Mouse (Mus musculus): Measurements from ENCODE around the gene Gm20481.
"Not testable (repeated sequence)": the region's sequence is repeated elsewhere in the genome, so short reads cannot be mapped to it uniquely, and the experiment has no call there.

Gm20481 gene

DNA sequence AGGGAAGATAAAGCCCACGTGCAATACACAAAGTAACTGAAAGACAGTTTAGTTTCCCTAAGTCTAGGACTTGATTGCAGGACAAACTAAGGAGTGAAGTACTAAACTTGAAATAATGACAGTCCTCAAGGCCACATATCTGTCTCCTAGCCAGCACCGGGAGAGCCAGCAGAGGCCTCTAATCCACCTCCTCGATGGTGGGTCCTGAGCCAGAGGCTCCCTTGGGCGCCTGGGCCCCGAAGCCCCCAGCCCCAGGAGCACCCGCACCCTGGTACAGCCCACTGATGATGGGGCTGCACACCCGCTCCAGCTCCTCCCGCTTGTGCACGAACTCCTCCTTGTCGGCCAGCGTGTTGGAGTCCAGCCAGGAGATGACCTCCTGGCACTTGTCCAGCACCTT is at the start of gene Gm20481:
Gene Gm20481 (plus strand): TSS at position 91 of the 400 bp plus-strand sequence.
- DNase-seq: not testable (repeated sequence)

DNA sequence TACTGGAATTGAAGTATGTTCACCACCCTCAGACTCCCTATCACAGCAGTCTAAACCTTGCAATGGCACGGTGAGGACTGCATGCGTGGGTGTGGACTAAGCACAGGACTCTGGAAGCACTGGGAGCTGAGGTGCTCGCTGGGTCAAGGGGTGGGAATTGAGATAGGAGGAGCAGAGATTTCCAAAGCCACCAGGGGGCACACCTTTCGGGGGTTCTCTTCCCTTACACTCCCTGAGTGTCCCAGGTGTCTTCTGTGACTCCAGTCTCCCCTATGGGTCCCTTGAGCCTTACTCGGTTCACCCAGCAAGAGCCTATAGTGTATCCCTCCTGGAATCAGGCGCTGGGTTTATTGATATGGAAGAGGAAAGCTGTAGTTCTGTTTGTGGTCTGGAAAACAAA is 46.8 kb upstream of the Gm20481 start:
- no peak for DNase-seq

DNA sequence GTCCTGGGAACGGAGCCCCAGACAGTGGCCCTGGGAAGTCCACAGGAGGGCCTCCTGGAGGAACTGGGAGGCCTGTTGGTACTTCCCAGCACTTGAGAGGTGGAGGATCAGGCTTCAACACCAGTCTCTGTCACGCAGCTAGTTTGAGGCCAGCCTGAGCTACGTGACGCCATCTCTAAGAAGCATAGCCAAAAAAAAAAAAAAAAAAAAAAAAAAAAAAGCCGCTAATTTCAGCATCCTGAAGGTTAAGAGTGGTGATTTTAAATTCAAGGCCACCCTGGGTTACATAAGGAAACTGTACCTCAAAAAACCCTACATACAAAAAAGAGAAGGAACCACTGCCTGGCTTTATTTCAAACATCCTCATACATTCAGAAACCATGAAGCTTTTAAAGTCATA is 45.5 kb upstream of the Gm20481 start:
- no peak for DNase-seq

DNA sequence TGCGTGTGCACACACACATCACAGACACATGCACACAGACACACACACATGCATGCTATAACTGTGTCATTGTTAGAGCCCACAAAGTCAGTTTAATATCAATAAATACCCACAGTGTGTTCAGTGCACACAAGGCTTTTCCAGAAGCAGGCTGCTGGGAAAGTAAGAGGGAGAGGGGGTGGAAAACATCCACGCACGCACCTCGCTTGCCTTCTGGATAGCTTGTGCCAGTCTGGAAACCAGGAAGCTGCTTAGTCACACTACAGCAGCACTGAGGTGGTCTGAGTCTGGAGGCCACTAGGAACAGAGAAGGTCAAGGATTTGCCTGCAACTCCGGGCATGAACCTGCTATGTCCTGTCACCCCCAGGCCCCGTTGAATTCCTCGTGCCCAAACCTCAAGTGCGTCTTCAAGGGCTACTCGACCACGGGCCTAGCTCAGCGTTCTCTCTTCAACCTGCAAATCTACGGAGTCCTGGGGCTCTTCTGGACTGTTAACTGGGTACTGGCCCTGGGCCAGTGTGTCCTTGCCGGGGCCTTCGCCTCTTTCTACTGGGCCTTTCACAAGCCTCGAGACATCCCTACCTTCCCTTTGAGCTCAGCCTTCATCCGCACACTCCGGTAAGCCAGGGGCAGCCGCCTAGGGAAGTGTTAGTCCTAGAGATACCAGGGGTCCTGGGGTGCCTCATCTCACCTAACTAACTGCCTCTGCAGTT is 42.2 kb upstream of the Gm20481 start:
- DNase-seq: no peak

DNA sequence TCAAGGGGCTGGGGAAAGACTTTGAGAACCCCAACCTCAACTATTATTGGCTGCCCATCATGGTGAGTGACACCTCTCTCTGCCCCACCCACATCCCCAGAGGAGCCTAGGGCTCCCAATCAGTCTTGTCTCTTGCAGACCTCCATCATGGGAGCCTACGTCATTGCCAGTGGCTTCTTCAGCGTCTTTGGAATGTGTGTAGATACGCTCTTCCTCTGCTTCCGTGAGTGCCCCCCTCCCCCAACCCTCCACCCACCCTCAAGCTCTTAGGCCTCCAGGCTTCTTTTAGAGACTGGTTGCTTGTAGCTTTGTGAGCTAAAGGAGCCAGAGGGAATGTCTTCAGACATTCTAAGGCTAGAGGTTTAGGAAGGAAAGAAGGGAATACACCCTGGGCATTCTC is 40.9 kb upstream of the Gm20481 start:
- DNase-seq: no peak

DNA sequence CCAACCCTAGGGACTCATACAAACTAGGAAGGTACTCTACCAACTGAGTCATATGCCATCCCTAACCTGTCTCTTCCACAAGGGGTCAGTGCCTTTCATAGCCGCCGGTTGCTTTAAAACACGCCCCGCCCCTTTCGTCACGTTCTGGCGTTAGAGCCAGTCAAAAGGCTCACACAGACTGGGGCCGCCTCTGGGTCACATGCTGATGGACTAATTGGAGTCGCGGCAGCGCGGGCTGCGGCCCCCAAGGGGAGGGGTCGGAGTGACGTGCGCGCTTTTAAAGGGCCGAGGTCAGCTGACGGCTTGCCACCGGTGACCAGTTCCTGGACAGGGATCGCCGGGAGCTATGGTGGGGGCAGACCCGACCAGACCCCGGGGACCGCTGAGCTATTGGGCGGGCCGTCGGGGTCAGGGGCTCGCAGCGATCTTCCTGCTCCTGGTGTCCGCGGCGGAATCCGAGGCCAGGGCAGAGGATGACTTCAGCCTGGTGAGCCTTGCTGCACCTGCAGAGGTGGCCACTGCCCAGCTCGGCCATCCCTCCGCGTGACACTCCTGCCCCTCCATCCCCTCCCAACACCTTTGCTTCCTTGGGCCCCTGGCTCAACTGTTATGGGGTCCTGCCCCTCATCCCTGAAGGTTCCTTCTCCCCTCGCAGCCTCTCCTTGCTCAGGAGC is 38.5 kb upstream of the Gm20481 start, which contains the start of gene Neu1:
Gene Neu1 (plus strand): TSS at position 193 of the 674 bp plus-strand sequence.
- DNase-seq: peak; percentile 100

DNA sequence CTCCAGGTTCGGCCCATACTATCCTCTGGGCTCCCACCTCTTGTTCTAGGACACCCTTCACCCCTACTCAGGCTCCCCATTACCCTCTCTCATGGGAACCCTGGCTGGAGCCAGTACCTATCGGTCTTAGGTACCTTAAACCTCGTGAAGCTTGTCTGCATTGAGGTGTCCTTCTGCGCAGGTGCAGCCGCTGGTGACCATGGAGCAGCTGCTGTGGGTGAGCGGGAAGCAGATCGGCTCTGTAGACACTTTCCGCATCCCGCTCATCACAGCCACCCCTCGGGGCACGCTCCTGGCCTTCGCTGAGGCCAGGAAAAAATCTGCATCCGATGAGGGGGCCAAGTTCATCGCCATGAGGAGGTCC is 38.0 kb upstream of the Gm20481 start:
- peak; percentile 93 for DNase-seq

DNA sequence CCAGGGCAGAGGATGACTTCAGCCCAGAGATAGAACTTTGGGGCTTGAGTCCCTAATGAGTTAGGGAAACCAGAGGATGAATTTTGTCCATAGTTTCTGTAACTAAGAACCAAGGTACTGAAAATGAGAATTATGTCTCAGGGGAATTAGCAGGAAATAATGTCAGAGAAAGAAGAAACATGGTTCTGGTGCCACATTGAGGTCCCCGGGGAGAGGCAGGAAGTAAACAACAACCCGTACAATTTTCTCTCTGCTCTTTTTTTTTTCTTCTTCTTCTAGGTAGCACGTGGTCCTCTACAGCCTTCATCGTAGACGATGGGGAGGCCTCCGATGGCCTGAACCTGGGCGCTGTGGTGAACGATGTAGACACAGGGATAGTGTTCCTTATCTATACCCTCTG is 37.4 kb upstream of the Gm20481 start:
- DNase-seq: no peak

DNA sequence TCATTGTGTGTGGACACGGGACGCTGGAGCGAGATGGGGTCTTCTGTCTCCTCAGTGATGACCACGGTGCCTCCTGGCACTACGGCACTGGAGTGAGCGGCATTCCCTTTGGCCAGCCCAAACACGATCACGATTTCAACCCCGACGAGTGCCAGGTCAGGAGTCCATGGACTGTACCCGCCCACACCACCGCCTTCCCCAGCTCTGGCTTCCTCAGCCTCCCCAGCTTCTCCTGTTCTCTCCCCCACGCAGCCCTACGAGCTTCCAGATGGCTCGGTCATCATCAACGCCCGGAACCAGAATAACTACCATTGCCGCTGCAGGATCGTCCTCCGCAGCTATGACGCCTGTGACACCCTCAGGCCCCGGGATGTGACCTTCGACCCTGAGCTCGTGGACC is 35.7 kb upstream of the Gm20481 start:
- no peak for DNase-seq

DNA sequence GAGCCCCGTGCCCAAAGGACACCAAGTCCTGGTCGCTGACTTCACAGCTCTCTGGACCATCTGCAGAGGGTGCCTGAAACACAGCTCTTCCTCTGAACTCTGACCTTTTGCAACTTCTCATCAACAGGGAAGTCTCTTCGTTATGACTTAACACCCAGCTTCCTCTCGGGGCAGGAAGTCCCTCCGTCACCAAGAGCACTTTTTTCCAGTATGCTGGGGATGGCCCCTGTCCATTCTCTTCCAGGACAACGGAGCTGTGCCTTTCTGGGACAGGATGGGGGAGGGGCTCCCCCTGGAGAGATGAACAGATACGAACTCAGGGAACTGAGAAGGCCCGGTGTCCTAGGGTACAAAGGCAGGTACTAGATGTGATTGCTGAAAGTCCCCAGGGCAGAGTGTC is 34.9 kb upstream of the Gm20481 start:
- DNase-seq: peak; percentile 96

DNA sequence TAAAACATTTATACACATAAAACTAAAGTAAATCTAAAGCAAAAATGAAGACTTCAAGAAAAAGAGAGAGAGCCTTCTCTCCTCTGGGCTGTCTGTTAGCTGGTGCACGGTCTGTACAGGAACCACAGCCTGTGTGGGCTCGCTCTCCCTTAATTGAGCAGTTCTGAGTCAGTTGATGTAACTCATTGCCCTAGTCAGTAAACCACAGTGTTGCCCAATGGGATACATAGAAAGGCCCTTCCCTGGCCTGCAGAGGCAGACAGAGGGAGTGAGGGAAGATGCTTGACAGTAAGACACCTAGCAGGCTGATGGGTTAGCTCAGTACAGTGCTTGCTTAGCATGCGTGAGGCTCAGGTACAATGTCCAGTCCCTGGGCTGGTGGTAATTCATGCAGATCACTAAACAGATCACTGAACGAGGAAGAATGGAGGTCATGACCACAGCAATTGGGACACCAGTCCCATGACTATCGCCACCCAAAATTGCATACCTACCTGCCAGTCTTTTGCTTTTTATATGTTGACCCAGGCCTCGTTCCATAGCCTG is 31.7 kb upstream of the Gm20481 start:
- DNase-seq: no peak

DNA sequence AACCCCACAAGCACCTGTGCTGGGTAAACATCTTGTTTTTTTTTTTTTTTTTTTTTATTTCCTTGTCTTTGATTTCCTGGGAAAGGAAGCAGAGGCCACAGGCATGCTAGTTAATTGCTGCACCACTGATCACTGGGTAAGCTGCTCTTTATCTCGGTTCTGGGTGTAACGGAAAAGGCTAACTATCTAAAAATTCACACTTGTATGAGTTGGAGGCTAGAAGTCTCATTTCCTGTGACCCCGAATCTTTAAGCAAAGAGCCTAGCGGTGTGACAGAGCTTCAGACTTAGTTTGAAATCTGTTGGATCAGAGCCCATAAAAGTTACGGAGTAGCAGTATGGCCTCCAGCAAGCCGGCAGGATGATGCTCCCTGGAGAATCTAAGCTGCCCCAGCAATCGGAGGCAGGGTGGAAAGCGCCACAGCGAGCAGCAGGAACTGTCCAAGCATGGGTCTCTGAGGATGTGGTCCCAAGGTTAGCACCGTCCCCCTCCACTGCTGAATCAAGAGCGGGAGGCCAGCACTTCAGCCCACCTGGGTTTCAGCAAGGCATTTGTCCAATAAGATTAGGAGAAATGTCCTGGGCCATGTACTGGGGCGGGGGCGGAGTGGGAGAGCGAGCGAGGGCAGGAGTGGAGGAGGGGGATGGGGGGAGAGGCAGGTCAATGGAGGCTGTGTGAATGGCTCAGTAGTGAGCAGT is 28.2 kb upstream of the Gm20481 start:
- DNase-seq: peak; percentile 96

DNA sequence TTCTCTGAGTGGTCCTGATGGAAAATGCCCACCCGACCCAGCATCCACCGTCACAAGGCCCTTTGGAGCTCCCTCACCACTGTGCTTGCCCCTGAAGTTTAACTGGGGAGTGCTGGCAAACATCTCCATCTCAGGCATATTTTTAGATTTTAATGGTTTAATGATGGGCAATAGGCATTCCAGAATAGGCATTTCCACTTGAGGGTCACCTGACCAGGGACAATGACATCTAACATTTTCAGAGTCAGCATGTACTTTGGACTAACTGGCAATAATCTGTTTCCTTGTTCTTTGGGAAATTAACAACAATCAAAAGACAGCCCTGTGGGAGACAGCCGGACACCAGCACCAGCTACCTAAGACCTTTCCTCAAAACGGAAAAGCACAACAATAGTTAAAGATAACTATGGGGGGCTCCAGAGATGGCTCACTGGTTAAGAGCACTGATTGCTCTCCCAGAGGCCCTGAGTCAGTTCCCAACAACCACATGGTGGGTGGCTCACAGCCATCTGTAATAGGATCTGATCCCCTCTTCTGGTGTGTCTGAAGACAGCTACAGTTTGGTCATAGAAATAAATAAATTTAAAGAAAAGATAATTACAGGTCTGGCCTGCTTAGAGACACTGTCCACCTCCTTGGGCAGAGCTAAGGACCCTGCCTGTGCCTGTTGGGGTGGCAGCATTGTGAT is 26.4 kb upstream of the Gm20481 start:
- DNase-seq: no peak

DNA sequence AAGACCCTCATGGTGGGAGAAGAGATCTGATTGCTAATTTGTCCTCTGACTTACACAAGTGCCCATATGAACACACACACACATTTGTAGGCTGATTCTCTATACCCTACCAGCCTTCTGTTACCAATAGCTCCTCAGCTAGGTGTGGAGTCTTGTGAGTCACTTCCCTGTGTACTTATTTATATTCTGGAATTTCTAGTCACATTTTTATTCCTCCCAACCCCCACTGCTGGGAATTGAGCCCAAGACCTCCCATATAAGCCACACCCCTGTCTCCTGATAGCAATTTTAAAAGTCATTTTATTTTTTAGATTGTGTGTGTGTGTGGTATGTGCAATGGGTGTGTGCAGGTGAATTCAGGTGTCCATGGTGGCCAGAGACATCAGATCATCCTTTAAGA is 25.4 kb upstream of the Gm20481 start:
- no peak for DNase-seq

DNA sequence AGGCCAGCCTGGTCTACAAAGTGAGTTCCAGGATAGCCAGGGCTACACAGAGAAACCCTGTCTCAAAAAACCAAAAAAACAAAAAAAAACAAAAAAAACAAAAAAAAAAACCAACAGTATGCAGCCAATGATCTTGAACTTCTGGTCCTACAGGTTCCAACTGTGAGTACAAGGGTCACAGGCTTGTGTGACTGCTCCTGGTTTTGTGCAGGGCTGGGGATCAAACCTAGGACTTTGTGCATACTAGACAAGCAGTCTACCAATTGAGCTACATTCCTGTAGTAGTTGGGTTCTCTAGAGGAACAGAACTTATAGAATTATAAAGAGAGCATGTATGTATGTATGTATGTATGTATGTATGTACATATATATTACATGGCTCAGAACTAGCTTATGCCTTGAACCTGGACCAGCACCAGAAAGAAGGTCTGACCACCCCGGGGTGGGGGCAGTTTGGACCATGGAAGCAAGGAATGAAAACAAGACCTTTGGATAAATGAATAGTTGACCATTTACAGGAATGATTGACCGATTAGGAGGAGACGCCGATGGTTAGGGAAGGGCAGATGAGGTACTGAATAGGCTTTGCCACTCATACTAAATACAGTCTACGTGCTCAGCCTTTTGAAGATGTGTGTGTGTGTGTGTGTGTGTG is 23.1 kb upstream of the Gm20481 start:
- DNase-seq: no peak

DNA sequence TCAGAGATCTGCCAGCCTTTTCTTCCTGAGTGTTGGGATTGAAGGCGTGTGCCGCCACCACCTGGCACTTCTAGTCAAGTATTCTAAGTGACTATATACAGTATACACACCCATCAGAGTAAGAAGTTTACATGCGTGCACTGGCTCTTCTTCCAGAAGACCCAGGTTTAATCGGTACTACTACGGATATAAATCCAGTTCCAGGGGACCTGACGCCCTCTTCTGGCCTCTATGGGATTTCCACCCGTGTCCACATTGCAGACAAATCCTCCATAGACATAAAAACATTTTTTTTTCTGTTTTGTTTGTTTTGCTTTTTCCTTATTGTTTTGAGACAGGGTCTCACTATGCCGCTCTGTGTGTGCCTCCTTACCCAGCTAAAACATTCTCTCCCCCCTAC is 22.1 kb upstream of the Gm20481 start:
- DNase-seq: no peak

DNA sequence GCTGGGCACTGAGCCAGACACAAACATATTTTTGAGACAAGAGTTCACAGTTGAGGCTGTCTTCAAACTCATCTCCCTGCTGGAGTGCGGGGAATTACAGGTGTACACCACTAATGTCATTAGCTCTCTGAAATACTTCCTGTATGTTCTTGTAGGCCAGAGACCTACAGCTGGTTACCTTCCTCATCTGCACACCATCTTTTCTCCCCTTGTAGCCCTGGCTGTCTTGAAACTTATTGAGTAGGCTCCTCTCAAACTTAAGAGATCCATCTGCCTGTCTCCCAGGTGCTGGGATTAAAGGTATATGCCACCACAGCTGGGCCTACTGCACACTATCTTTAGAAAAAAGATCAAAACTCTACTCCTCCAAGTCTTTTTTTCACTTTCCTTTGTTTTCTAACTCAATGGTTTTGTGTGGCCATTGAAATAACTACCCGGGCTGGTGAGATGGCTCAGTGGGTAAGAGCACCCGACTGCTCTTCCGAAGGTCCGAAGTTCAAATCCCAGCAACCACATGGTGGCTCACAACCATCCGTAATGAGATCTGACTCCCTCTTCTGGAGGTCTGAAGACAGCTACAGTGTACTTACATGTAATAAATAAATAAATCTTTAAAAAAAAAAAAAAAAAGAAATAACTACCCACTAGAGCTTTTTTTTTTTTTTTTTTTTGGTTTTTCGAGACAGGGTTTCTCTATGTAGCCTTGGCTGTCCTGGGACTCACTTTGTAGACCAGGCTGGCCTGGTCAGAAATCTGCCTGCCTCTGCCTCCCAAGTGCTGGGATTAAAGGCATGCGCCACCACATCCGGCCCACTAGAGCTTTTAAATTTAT is 20.8 kb upstream of the Gm20481 start:
- DNase-seq: not testable (repeated sequence)

DNA sequence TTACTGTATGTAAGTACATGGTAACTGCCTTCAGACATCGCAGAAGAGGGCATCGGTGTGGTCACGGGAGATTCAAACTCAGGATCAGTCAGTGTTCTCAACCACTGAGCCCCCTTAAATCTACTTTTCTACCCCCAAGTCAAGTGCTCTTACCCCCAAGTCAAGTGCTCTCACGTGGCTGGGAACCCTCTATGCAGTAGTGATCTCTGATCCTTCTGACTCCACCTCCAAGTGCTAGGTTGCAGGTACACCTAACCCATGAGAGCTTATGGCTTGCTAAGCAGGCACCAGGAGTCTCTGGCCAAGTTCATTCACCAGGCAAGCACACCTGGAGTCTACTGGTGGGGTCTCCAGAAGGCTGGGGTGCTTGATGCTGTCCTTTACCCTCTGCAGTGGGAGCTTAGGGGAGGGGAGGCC is 20.2 kb upstream of the Gm20481 start:
- DNase-seq: no peak

DNA sequence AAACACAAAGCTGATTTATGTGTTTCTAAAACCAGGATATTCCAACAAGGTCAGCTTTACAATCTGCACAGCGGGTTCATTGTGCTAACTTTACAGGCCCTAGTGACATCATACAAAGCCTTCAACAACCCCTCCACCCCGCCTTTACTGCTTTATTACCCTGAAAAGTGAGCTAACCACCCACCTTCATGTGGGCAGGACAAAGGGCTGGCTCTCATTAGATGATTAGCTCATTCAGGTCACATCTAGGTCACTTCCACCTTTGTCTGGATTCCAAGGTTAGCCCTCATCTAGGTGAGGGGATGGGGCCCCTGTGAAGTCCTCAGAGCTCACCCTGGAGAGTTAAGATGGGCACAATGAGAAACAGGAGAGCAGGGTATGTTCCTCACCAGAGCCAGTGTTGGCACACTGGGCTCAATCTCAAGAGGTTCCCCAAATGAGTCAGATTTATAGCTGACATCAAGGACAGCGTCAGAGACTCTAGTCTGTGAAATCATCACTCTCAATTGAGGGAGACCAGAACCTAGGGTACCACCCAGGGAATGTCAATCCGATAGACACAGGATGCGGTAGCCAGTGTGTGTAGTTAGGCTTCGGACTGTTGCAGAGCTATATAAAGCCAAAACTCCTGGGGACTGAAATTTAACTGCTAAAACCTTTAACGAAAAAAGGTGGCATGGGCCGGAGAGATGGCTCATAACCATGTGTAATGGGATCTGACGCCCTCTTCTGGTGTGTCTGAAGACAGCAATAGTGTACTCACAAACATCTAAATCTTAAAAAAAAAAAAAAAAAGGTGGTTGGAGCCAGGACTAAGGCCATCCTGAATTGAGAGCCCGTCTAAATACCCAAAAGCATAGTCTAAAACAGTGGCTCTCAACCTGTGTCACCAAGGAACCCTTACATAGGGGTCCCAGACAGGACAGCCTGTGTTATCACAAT is 18.9 kb upstream of the Gm20481 start:
- DNase-seq: no peak

DNA sequence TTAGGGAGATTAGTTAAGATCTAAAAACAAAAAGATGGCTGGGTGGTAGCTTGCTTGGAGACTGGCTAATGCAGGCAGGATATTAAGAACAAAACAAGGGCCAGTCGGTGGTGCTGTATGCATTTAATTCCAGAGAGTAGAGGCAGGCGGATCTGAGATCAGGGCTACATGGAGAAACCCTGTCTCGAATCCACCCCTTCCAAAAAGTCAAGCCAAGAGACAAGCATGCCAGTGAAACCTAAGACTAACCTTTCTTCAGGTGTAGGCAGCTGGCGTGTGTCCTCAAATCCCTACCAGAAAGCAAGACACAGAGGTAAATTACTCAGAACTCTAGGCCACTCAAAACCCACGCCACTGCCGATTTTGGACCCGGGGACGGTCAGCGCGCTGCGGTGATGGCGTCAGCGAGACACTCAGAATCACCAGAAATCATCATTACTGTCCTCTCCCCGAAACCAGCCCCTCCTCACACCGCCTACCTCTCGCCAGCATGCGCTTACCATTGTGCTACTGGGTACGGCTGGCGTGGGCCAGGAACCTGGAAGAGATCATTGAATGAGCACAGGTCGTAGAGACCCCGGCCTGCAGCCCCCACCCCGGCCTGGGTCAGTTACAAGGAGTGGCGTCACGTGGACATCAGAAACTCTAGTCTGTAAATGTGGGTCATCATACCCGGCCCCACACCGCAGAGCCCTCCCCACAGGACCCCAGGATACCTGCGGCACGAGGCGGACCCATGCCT is 17.9 kb upstream of the Gm20481 start:
- DNase-seq: no peak
